Mouse (Mus musculus) kidney, adult 18-20 months (tissue): ENCODE data around the gene Nfatc3.

ENCODE experiments used
- DNase-seq: peaks from one replicate; pipeline ENCODE4 v3.0.0; 2021

The Nfatc3 gene

DNA sequence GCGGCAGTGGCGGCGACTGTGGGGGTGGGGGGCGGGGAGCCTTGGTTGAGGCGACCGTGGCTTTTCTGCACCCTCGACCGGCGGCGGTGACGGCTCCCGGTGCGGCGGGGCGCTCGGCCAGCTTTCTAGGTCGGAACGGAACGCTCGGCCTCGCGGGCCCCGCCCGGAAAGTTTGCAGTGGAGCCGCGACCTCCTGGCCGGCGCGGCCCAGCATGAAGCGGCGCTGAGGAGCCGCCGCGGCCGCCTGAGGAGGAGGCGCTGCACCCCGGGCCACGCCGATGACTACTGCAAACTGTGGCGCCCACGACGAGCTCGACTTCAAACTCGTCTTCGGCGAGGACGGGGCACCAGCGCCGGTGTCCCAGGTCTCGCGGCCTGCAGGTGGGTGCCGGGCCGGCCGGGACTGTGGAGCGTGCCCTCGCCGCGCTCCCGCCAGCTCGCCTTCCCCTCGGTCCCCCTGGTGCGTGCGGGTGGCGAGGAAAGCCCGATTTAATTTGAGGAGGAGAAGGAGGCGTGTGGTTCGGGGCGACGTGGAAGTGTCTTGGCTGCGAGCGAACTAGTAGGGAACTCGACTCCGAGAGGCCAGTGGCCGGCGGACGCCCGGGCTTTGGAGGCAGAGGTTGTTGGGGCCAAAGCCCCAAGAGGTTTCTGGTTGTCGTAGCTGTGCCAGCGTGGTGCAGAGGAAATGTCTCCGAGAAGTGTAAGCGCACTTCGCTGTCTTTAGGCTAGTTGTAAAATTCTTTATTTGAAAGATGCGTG lies 1.2 kb downstream of the Nfatc3 start:
- DNase-seq: no peak

DNA sequence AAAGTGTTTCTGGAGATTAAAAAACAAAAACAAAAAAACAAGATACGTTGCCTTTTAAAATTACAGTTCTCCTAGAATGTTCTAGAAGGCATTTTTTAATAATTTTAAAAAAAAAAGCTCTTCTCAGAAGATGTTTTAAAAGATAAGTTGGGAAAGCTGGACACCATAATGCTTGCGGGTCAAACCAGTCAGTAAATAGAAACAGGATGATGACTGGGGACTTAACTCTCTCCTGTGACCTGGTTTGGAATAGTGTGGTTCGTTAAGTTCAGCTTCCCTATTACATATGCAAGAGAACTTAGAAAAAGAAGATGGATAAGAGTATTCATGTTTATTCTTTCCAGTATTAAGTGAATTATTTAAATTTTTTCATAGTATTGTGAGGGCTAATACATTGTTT lies 1.9 kb downstream of the Nfatc3 start:
- DNase-seq: no peak

DNA sequence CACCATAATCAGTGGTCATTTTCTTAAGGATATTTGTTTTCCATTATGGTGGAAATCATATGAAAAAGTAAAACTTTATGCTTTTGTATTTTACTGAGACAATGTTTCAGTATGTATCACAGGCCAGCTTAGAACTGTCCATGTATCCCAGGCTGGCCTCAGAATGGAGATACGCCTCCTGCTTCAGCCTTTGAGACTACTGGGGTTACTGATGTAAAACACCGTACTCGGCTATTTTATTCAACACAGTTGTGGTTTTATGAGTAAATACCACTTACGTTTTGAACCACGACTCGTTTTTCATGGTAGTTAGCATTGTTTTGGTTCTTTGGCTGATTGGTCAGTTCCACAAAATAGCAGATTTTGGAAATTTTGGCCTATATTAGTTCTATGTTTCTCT lies 3.0 kb downstream of the Nfatc3 start:
- no peak for DNase-seq

DNA sequence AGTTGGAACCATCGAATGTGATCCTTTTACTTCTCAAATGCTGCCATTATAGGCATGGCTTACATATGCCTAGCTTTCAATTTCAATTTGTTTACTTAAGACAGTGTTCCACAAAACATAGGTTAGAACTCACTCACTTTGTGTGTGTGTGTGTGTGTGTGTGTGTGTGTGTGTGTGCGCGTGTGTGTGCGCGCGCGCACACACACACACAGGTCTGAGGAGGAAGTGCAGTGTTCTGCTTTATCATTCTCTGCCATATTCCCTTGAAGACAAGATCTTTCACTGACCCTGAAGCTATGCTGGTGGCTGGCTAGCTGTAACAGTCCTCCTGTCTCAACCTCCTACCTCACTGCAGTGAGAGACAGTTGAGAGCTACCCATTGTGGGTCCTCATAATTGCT lies 4.4 kb downstream of the Nfatc3 start:
- DNase-seq: no peak

DNA sequence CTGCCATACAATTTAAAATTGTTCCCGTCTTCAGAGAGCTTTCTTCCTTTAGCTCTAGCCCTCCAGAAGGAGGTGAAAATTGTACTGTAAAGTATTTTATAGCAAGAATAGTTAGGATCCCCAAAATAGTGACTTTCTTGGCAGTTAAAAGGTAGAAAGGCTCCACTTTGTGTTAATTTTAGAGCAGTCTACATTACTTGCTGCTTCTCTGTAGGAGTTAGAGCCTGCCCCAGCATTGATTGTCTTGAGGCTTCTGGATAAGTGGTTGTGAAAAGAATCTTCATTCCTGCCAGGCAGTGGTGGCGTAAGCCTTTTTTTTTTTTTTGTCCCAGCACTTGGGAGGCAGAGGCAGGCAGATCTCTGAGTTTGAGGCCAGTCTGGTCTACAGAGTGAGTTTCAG lies 8.1 kb downstream of the Nfatc3 start:
- DNase-seq: no peak

DNA sequence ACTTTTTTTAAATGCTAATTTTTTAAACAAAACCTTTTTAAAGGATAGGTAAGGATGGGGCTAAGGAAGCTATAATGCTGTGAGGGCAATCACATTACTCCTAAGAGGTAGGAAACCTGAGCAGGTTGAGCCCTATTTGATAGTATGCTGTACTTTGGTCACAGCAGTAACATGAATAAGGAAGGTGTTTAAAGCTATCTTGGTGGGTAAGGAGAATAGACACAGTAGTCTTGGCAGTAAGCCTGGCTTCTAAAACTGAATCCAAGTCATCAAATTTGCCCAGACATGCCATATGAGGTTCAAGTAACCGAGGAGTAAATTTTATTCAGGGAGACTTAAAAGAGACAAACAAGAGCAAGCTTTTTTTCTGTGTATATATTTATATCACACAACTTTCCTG lies 10.9 kb downstream of the Nfatc3 start:
- DNase-seq: no peak

DNA sequence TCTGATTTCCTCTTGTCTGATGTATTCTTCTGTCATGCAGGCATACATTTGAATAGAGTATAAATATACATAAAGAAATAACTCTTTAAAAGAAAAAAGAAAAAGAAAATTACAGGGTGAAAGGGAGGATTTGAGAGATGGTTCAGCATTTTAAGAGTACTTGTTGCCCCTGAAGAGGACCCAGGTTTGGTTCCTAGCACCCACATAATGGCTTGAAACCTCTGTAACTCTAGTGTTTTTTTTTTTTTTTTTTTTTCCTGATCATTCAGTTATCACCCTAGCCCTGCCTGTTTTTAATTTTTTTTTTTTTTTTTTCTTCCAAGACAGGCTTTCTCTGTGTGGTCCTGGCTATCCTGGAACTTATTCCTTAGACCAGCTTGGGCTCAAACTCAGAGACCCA lies 13.5 kb downstream of the Nfatc3 start:
- no peak for DNase-seq

DNA sequence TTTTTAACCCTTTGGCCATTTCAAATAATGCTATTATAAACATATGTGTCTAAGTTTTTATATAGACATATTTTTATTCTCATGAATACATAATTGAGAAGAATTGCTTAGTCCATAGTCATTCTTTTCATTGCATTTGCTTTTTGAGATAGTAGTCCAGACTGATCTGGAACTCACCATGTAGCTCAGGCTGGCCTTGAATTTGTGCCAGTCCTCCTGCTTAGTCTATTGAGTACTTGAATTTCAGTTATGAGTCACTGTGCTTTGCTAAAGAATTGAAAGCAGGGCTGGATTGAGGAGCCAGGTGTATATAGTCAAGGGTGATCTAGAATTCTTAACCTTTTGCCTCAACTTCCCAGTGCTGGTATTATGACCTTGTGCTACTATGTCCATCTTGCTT lies 15.6 kb downstream of the Nfatc3 start:
- no peak for DNase-seq

DNA sequence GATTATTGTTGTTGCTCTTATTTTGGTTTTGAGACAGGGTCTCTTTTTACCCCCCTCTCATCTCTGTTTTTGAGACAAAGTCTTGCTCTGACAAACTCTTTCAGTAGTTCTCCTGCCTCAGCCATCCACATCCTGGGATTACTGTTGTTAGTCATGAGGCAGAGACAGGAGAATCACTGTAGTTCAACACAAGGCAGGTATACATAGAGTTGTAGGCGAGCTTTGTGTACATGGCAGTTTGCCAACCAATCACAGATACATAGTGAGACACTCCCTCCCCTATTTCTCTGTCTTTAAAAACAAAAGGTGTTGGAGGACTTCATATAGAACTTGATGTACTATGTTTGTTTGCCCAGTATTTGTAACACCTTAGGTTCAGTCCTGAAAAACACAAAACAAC lies 16.0 kb downstream of the Nfatc3 start:
- DNase-seq: no peak

DNA sequence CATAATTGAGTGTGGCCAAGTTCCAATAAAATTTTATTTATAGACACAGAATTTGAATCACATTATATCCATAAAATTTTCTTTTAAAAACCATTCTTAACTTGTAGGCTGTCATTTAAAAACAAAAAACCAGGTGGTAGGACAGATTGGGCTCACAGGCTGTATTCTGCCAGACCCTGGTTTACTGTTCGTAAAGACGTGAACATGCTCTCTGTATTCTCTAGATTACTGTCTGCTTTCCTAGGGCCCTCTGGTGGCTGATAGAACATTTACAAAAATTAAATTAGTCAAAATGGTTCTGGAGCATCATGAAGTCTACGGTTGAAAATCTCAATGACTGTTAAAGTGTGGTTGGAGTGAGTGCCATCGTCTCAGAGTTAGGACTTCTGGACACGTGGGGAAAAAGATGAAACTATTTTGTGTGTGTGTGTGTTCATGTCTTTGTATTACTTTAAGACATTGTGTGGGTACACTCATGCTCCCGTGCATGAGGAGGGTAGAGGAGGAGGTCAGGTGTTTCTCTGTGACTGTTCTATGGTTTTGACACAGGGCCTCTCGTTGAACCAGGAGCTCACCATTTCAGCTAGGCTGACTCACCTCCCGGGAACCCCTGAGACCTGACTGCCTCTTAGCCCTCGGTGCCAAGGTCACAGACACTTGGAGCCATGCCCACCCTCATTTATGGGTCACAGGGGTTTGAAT lies 16.7 kb downstream of the Nfatc3 start:
- DNase-seq: peak; percentile 46

DNA sequence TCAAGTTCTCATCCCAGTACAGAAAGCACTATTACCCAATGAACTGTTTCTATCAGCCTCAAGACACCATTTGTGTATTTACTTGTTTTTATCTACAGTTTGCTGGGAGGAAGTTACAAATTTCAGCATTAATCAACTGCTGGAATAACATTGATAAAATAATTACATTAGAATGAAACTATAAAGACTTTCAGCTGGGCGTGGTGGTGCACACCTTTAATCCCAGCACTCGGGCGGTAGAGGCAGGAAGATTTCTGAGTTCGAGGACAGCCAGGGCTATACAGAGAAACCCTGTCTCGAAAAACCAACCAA lies 17.2 kb downstream of the Nfatc3 start:
- no peak for DNase-seq

DNA sequence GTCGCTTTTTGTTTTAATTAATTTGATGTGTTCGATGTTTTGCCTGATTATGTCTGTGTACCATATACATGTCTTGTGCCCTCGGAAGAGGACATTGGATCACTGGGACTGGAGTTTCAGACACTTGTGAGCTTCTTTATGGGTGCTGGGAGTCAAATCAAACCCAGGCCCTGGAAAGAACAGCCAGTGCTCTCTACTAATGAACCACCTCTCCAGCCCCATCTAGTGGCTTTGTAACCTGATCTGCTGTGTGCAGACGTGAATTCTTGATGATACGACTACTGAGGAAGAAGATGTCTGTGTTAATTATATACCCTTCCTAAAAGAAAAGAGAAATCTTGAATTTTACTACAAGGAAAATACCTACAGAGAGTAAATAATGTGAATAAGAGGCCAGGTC lies 18.0 kb downstream of the Nfatc3 start:
- DNase-seq: peak; percentile 18

DNA sequence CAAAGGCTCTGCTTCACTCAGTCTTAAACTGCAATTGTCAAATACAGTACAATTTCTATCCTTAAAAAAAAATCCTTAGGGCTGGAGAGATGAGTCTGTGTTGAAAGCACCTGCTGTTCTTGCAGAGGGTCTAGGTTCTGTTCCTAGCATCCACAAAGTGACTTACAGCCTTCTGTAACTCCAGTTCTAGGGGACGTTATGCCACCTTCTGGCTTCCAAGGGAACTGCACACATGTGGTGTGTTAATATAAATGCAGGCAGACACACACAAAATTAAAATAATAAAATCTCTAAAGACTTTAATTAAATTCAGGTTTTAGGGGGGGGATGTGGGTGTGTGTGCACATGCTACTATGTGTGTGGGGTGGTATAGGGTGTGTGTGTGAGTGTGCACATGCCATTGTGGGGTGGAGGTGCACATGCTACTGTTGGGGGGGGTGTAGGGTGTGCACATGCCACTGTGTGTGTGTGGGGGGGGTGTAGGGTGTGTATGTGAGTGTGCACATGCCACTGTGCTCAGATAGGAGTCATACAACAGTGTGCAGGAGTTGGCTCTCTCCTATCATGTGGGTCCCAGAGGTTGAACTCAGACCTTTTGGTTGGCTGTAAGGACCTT lies 18.9 kb downstream of the Nfatc3 start:
- no peak for DNase-seq

DNA sequence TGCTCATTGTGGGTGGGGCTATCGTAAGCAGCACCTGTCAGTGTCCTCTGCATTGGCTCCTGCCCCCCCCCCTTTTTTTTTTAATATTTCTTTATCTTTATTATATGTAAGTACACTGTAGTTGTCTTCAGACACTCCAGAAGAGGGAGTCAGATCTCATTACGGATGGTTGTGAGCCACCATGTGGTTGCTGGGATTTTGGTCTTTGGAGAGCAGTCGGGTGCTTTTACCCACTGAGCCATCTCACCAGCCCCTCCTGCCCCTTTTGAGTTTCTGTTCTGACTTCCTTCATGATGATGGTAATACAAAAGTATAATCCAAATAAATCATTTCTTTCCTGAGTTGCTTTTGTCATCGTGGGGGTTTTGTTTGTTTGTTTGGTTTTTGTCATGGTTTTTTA lies 43.7 kb downstream of the Nfatc3 start:
- DNase-seq: no peak

DNA sequence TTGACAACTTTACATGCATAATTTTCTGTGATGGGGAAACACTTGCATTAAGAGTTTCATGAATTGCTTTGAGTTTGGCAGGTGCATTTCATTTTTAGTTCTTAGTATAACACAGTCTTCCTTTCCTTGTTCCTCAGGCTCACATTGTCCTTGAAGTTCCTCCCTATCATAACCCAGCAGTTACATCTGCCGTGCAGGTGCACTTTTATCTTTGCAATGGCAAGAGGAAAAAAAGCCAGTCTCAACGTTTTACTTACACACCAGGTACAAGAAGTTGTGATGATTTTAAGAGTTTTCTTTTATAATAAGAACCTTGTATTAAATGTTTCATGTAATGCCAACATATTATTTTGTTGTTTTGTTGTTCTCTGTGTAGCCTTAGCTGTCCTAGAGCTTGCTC lies 45.2 kb downstream of the Nfatc3 start:
- DNase-seq: no peak

DNA sequence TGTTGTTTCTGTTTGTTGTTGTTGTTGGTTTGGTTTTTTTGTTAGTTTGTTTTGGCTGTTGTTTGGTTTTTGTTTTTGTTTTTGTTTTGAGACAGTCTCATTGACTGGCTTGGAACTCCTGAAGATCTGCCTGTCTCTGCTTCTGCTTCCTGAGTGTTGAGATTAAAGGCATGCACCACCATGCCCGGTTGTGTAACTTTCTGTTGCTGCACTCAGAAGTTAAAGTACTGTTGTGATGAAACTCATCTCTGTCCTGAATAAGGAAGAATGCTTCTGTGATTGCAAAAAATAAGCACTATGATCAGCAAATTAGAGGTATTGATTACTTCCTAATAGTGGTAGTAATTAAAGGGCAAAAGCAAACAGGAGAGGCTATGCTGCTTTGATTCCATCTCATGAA lies 47.6 kb downstream of the Nfatc3 start:
- no peak for DNase-seq

DNA sequence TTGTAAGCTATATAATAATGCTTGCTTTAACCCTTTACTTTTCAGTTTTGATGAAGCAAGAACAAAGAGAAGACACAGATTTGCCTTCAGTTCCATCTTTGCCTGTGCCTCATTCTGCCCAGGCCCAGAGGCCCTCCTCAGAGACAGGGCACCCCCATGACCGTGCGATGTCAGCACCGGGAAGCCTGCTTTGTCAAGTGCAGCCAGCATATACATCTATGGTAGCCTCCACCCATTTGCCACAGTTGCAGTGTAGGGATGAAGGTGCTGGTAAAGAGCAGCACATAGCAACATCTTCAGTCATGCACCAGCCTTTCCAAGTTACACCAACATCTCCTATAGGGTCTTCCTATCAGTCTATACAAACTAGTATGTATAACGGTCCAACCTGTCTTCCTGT lies 49.4 kb downstream of the Nfatc3 start:
- no peak for DNase-seq

DNA sequence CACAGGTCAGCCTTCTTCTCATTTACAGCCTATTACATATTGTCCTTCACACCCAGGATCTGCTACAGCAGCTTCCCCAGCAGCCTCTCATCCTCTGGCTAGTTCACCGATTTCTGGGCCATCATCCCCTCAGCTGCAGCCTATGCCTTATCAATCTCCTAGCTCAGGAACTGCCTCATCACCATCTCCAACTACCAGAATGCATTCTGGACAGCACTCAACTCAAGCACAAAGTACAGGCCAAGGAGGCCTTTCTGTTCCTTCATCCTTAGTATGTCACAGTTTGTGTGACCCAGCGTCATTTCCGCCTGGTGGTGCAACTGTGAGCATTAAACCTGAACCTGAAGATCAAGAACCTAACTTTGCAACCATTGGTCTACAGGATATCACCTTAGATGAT lies 50.1 kb downstream of the Nfatc3 start:
- no peak for DNase-seq

DNA sequence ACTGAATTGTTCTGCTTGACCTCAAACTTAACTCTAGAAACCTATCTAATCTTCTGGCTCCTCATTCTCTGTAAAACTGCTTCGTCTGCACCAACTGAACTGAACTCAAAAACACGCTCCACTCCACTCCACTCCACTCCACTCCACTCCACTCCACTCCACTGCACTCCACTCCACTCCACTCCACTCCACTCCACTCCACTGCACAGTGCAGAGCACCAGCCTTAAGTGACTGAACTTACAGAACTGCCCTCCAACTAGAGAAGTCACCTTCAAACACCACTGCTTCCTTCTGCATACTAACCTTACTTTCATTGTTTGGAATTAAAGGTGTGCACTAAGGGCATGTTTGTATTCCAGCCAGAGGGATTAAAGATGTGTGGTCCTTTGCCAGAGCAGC lies 53.4 kb downstream of the Nfatc3 start:
- no peak for DNase-seq

DNA sequence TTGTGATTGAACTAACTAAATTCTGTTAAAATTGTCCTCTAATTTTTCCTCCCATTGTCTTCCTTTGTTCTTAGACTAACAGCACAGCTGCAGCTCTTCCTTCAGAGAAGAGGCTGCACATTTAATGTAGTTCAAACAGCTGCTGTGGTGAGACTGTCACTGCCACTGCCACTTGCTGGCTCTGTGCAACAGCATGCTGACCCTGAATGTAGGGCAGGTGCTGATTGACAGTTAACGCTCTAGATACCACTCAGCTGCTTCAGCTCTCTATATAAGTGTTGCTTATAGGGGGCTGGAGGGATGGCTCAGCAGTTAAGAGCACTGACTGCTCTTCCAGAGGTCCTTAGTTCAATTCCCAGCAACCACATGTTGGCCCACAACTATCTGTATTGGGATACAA lies 53.9 kb downstream of the Nfatc3 start:
- DNase-seq: no peak

DNA sequence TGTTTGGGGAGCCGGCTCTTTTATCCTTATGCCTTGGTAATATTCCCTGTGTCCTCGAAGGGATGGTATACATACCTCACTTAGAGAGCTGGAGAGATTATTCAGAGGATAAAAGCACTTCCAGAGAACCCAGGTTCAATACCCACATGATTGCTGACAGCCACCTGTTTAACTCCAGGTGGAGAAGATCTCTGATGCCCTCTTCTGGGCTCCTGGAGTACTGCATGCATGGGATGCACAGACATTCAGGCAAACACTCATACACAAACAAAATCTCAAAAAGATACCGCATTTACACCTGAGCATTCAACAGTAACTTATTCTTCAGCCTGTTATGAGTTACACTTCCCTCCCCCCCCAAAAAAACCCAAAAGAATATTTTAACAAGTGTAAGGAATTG lies 57.3 kb downstream of the Nfatc3 start:
- DNase-seq: peak; percentile 52

DNA sequence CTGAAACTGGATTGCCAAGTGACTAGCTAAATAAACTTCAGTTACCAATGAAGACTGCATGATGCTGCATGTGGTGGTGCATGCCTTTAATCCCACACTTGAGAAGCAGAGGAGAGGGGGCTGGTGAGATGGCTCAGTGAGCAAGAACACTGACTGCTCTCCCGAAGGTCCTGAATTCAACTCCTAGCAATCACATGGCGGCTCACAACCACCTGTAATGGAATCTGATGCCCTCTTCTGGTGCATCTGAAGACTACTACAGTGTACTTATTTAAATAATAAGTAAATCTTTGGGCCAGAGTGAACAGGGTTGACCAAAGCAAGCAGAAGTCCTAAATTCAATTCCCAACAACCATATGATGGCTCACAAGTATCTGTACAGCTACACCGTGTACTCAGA lies 64.8 kb downstream of the Nfatc3 start:
- DNase-seq: no peak

DNA sequence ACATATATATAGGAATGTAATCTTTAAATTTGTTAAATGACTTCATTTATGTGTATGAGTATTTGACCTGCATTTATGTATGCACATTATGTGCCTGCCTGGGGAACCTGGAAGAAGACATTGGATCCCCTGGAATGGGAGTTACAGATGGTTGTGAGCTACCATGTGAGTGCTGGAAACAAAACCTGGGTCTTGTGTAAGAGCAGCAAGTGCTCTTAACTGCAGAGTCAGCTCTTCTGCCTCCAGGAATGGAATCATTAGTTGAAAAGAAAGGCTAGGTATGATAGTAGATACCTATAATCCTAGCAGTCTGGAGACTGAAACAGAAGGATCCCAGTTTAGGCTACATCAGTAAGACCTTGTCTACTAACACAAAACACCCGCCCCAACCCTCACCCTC lies 67.4 kb downstream of the Nfatc3 start:
- no peak for DNase-seq

DNA sequence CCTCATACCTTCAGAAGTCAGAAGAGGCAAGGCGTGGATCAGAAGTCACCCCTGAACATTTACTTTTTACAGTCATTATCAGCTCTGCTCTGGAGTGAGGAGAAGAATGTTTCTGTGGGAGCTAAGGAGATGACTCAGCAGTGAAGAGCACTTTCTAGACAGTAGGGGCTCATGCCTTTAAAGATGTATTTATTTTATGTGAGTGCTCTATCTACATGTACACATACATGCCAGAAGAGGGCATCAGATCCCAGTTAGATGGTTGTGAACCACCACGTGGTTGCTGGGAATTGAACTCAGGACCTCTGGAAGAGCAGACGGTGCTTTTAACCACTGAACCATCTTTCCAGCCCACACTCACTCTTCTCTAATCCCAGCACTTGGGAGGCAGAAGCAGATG lies 68.4 kb downstream of the Nfatc3 start:
- no peak for DNase-seq
